Comparison of ENCODE assay signal across 12 mouse cellular contexts in the genomic region with DNA sequence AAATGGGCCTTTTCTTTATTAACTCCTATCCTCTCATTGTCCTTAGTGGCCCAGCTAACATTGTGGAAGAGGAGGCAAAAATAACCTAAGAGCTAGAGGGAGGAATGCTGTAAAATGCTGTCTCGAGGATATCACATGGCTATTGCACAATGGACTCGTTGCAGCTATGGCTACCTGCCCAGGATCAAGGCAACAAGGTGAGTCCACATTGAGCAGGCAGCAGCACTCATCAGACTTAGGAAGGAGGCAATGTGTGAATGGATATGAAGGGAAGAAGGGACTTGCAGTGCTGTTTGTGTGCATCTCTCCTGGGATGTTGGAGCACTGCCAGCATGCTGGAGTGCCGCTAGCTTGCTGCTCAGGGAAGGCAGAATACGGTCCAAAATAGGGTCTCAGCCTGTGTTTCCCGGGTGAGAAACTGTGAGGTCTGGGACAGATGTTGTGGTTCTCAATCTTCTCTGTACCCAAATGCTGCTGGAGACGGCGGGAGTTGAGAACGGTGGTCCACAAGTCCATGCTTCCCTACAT. TPM values are rescaled to one million over a fixed set of nuclear protein-coding genes. Genes with fewer than 3 reads are reported as not detected.
A peak's percentile ranks its signal among the peaks of the same experiment; 100 is the strongest.
DNase-seq lines count a peak whose midpoint lies in the region; ATAC-seq lines count a peak whose summit lies in the region.
"Had no signal": no experiment of that assay in that cellular context is flagged by ENCODE, and none has a peak within 500 bp of the region (broad histone marks: within the 10 kb centered on the region; RNA-seq: fewer than 3 reads in every experiment).

No protein-coding gene starts in this region.

- no peaks in the 10 kb centered on the region for H3K9me3 ChIP-seq in hindbrain, embryonic 14.5 days (ENCODE audit: control insufficient read depth, low read length)
- H3K9me3 ChIP-seq in hindbrain, embryonic 13.5 days, result no peaks in the 10 kb centered on the region
- H3K9me3 ChIP-seq: liver, embryonic 15.5 days had no signal

- H3K27ac ChIP-seq in hindbrain, embryonic 14.5 days, result no peak overlapping the region
- no peak overlapping the region for H3K27ac ChIP-seq in hindbrain, embryonic 13.5 days
- H3K27ac ChIP-seq: liver, embryonic 15.5 days had no signal

- H3K9ac ChIP-seq in hindbrain, embryonic 14.5 days, result no peak overlapping the region
- no peak overlapping the region for H3K9ac ChIP-seq in hindbrain, embryonic 13.5 days
- H3K9ac ChIP-seq: liver, embryonic 15.5 days had no signal

- DNase-seq in cerebellum, postnatal 25 days, result peak; percentile 15 to 52
- DNase-seq in cerebellum, adult 11-12 months, result no peak
- DNase-seq in hindbrain, embryonic 14.5 days (ENCODE audit: low spot score), result peak; percentile 30
- peak; percentile 35 for DNase-seq in ovary, postnatal 36 days (ENCODE audit: low spot score)
- no peak for DNase-seq in ovary, postnatal 10 days (ENCODE audit: low spot score)
- DNase-seq in lung, postnatal 14 days, result peak; percentile 10
- no peak for DNase-seq in left cerebral cortex, adult 8-10 months (ENCODE audit: low spot score in 2 of 2)

- H3K36me3 ChIP-seq in hindbrain, embryonic 14.5 days (replicated peaks; ENCODE audit: control insufficient read depth, insufficient read depth), result no peaks in the 10 kb centered on the region
- no peaks in the 10 kb centered on the region for H3K36me3 ChIP-seq in hindbrain, embryonic 13.5 days
- H3K36me3 ChIP-seq: liver, embryonic 15.5 days had no signal

- 82% methylated on average over 8 of the region's 8 CpGs for WGBS in hindbrain, embryonic 14.5 days
- 84% methylated on average over 8 of the region's 8 CpGs for WGBS in hindbrain, embryonic 13.5 days

- H3K4me3 ChIP-seq in hindbrain, embryonic 14.5 days (replicated peaks; ENCODE audit: low read length), result no peak overlapping the region
- no peak overlapping the region for H3K4me3 ChIP-seq in hindbrain, embryonic 13.5 days
- H3K4me3 ChIP-seq: erythroblast, embryonic 14.5 days; liver, embryonic 15.5 days had no signal

- H3K27me3 ChIP-seq in hindbrain, embryonic 14.5 days (ENCODE audit: control insufficient read depth, insufficient read depth, low read length), result no peaks in the 10 kb centered on the region
- H3K27me3 ChIP-seq in hindbrain, embryonic 13.5 days, result no peaks in the 10 kb centered on the region
- H3K27me3 ChIP-seq: liver, embryonic 15.5 days had no signal

- no peak for ATAC-seq in hindbrain, embryonic 14.5 days (ENCODE audit: low FRiP score)
- no peak for ATAC-seq in hindbrain, embryonic 13.5 days (ENCODE audit: low FRiP score)

- no peaks in the 10 kb centered on the region for H3K4me1 ChIP-seq in hindbrain, embryonic 14.5 days (replicated peaks; ENCODE audit: control insufficient read depth, insufficient read depth, low read length)
- H3K4me1 ChIP-seq in hindbrain, embryonic 13.5 days (replicated peaks), result no peaks in the 10 kb centered on the region
- H3K4me1 ChIP-seq: liver, embryonic 15.5 days had no signal

- H3K4me2 ChIP-seq in hindbrain, embryonic 14.5 days (replicated peaks), result no peak overlapping the region
- H3K4me2 ChIP-seq in hindbrain, embryonic 13.5 days, result no peak overlapping the region
- H3K4me2 ChIP-seq: liver, embryonic 15.5 days had no signal

RNA-seq across cellular contexts. Expression of a gene that starts 51.8 kb away (rescaled TPM):
- not detected in 2 replicates for polyA plus RNA-seq in hindbrain, embryonic 14.5 days (2014; fragmentation: Nextera tagmentation; extraction: Ambion mirVana)
- polyA plus RNA-seq in hindbrain, embryonic 13.5 days (2015; fragmentation: Nextera tagmentation; extraction: Ambion mirVana), result not detected in 2 replicates
- not detected for total RNA-seq in left cerebral cortex, adult 8-10 months (2022)
- total RNA-seq: adrenal gland, postnatal 36 days had no signal
- polyA plus RNA-seq: C2C12; erythroblast, embryonic 14.5 days; liver, embryonic 15.5 days had no signal

Comparison
In these comparisons a context has a peak if more than half of its experiments do, and no peak if none do; other contexts are left out.
1. DNase-seq: peak in cerebellum, postnatal 25 days (2 of 2), hindbrain, embryonic 14.5 days (single experiment), ovary, postnatal 36 days (single experiment) and lung, postnatal 14 days (single experiment); none in cerebellum, adult 11-12 months (single experiment), ovary, postnatal 10 days (single experiment) and left cerebral cortex, adult 8-10 months (0 of 2).